Mouse (Mus musculus): ENCODE data around the gene Snx17.
"Not testable (repeated sequence)": the region's sequence is repeated elsewhere in the genome, so short reads cannot be mapped to it uniquely, and the experiment has no call there.

Gene Snx17

DNA sequence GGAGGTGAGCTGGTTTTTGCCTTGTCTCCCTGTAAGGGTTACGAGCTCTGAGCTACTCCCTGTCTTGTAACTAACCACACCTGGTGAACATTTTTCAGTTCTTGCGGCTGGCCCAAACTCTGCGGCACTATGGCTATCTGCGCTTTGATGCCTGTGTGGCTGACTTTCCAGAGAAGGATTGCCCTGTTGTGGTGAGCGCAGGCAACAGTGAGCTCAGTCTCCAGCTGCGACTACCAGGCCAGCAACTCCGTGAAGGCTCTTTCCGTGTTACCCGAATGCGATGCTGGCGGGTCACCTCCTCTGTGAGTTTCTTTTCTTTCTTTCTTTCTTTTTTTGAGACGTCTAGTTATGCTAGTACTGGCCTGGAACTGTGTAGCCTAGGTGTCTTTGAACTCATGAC, 4.0 kb downstream of the Snx17 start:
- no peak for DNase-seq (ENCODE audit: low spot score)

DNA sequence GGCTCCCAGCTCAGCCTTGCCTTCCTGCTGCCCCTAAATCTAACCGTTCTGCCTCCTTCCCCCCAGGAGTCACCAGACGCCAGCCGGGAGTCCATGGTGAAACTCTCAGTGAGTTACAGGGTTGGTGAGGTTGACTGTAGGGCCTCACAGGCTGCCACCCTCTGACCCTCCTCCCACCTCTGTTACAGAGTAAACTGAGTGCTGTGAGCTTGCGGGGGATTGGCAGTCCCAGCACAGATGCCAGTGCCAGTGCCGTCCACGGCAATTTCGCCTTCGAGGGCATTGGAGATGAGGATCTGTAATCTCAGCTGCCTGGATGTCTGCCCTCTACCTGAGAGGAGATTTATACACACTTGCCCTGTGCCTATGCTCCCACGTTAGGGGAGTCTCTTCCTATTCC, 5.1 kb downstream of the Snx17 start:
- DNase-seq (ENCODE audit: low spot score): no peak

DNA sequence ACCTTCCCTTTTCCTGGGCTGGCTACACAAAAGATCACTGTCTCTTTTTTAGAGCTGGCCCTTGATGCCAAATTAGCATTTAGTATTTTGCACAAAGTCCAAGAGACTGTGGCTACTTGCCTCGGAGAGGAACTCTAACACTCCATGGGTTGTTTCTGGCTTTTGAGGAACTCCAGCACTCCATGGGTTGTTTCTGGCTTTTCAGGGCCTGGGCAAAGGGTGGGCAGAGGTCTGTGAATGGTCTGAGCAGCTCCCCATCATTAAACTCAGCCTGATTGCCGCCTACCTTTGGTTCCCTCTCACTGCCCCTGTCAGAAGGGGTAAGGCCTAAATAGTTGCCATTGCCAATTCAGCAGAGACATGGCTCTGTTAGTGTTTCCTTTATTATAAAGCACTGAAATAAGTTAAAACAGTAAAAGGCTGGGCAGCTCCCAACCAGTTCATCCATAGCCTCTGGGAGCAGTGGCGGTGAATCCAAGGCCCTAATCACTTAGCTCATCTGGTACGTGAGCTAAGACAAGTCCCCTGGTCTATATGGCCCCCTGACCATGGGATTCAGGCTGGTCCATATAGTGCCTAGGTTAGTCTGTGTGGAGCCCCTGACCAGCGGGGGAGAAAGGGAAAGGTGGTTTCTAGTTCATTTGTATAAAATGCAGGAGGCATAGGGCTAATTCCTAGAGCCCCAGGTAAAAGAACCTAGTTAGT, 5.7 kb downstream of the Snx17 start:
- no peak for DNase-seq (ENCODE audit: low spot score)

DNA sequence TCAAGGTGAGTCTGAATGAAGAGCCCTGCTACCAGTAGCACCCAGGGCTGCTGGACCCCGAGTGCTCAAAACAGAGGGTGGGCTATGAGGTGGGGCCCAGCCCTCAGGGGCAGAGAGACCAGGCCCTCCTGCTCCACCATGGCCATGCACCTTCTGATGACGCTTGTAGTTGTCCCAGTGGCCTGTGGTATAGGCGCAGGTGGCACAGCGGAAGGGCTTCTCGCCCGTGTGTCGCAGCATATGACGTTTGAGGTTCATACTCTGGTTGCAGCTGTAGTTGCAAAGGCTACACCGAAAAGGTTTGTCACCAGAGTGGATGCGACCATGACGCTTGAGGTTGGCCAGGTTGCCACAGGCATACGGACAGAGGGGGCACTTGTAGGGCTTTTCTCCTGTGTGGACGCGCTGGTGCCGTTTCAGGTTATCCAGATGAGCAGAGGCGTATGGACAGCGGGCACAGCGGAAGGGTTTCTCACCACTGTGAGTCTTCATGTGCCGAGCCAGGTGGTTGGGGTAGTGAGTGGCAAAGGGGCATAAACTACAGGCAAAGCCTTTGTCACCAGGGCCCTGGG, 6.4 kb downstream of the Snx17 start:
- no peak for DNase-seq (ENCODE audit: low spot score)

DNA sequence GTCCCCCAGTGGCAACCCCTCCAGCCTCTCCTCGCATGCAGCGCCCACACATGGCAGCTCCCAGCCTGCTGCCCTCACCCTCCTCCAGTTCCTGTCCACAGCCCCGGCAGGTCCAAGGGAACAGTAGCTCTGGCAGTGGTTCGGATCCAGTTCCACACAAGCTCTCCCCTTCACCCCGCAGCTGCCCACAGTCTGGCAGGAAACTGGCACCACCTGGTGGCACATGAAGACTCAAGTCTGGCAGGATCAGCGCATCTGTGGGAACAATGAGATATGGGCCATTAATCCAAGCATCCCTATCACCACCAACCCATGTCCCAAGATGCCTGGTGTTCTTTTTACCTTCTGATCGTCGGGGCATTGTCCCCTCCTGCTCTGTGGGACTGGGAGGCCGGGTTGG, 6.9 kb downstream of the Snx17 start:
- DNase-seq (ENCODE audit: low spot score): peak; percentile 16

DNA sequence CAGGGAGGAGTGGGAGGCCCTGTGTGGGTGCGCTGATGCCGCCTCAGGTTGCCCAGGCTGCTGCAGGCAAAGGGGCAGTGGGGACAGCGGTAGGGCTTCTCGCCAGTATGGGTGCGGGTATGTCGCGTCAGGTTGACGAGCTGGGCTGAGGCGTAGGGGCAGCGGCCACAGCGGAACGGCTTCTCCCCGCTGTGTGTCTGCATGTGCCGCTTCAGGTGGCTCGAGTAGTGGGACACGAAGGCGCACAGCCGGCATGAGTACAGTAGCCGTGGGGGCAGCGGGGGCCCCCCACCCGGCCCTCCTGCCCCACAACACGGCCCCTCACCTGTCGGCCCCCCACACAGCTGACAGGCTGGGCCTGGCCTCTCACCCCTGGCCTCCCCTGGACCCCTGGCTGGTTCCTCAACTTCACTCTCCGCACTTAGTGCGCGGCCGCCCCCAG, 7.3 kb downstream of the Snx17 start:
- no peak for DNase-seq (ENCODE audit: low spot score)

DNA sequence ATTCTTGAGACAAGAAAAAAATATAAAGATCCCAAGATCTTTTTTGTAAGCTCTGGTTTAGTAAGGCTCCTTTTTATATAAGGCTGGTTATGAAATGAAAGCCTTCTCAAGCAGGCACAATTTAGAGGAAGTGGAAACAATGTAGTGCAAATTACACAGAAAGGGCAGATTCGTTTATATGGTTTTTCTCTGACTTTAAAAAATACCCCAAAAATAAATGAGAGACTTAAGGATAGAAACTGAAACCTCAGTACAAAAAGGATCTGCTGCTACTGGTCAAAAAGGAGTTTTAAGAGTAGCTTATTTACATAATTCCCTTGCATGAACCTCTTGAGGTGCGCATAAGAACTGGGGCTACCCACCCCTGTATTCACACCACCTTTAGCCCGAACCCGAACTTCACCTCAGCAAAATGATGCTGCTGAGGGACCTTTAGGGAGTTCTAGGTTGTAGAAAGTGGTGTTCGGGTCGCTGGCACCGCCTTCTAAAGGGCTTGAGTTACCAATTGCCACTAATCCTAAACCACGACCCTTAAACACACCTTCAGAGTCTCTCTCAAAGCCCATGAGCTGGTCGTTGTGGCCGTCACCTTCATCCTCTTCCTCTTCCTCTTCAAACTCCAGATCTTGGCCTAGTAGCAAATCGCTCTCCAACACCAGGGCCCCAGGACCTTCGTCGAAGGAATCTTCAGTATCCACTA, 8.2 kb downstream of the Snx17 start:
- DNase-seq (ENCODE audit: low spot score): no peak

DNA sequence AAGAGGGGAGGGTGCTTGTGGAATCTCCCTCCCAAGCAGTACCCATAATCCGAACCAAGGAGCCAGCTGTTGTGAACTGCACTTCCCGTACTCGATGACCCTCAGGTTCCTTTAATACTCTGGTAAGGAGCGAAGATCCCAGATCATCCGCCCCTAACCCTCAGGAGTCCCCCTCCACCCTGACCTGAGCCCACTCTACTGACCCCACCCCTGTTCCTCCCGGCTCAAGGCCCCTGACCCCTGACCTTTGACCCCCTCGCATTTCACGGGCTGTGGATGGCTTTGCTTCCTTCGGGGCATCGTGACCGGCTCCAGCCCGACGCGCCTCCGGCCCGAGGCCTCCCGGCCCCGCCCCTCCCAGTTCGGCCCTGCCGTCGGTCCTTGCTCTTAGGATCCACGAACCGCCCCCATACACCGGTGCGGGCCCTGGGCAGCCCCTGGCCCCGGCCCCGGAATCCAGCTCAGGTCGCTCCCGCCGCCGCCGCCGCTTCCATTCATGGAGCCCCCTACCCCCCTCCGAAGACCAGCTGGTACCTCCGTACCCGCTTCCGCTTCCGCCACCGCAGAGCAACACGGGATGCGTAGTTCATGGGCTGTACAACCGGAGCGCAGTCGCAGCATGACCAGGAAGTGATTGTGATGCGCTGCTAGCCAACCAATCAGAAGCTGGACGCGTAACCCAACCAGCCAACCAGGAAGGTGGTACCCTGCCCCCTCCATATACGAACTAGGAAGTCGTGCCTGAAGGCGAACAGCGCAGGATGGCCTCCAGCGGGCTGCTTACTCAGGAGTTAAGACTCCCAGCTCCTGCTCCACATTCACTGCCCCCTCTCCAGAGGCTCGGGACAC, 8.9 kb downstream of the Snx17 start, which contains the start of gene Zfp513:
Gene Zfp513 (minus strand): TSS at position 562 of the 849 bp plus-strand sequence.
- peak; percentile 99 for DNase-seq (ENCODE audit: low spot score)

DNA sequence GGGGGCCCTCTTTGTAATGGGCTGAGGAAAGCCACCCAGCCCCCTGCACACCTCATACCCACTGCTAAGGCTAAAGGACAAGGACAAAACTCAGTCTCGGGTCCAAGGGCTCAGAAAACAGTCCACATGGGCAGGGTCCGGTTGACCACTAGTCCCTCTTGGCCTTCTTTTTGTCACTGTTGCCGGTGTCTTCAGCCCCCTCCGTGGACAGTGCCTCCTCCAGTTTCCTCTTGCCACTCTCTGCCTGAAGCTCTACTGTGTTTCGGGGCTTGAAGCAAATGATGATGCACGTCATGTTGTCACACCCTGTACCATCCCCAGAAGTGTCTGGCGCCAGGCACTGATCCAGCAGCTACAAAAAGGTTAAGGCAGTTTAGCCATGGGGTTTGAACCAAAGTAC, 9.9 kb downstream of the Snx17 start:
- DNase-seq (ENCODE audit: low spot score): no peak

DNA sequence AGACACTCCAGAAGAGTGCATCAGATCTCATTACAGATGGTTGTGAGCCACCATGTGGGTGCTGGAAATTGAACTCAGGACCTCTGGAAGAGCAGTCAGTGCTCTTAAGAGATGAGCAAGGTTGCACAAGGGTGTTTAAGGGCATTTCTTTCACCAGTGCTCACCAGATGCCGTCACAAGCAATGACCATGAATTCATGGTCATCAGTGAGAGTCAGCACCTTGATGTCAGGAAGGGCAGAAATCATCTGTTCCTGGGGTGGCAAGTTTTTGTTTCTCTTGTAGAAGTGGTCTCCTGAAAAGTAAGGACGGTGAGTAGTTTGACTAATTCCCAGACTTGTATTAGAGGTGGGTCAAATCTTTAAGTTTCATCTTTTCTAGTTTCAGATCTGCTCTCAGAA, 10.8 kb downstream of the Snx17 start:
- DNase-seq (ENCODE audit: low spot score): no peak

DNA sequence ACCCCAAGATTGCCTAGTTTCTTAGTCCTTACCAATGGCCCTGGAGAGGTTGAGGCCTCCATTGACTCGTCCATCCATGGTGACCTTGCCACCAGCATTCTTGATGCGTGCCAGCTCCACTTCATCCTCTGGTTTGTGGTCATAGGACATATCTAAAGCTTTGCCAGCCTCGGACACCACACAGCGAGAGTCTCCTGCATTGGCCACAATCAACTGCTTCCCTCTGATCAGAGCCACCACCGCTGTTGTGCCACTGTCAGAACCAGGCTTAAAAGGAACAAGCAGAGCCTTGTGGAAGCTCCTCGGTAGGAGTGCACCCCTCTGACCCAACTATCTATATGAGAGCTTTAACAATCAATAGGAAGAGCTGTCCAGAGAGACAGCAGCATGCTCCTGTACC, 11.4 kb downstream of the Snx17 start:
- no peak for DNase-seq (ENCODE audit: low spot score)

DNA sequence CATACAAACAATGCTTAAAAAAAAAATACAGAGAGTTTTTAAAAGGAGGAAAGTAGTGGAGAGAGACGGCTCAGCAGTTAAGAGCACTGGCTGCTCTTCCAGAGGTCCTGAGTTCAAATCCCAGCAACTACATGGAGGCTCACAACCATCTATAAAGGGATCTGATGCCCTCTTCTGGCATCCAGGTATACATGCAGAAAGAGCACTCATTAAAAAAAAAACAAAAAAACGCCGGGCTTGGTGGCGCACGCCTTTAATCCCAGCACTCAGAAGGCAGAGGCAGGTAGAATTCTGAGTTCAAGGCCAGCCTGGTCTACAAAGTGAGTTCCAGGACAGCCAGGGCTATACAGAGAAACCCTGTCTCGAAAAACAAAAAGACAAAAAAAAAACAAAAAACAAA, 23.5 kb downstream of the Snx17 start:
- DNase-seq (ENCODE audit: low spot score): not testable (repeated sequence)

DNA sequence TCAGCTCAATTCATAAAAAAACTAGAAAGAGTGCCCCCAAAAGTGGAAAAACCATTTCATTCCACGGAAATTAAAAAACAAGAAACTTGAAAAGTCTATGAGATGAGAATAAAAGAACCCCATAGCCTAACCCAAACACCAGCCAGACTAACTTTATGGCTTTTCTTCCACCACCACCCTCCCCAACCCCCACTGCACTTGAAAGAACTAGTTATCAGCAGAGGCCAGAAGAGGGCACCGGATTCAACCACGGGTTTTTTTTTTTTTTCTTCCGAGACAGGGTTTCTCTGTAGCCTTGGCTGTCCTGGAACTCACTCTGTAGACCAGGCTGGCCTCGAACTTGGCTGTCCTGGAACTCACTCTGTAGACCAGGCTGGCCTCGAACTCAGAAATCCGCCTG, 25.3 kb downstream of the Snx17 start:
- DNase-seq (ENCODE audit: low spot score): no peak

DNA sequence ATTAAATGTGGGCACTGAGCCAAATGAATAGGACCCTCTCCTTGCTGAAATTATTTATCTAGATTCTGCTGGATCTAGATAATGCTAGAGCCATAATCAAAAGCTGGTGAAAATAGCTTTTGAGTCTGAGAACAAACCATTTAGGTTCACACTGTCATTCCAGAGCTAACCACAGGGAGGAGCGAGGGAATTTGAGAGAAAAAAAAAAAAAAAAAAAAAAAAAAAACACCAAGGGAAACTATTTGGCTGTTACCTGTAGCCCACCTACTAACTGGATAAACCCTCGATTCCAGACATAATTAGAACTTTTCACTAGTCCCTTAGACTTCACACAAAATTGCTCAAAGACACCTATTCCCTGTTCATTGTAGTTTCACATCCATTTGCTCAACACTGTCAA, 26.0 kb downstream of the Snx17 start:
- peak; percentile 53 for DNase-seq (ENCODE audit: low spot score)

DNA sequence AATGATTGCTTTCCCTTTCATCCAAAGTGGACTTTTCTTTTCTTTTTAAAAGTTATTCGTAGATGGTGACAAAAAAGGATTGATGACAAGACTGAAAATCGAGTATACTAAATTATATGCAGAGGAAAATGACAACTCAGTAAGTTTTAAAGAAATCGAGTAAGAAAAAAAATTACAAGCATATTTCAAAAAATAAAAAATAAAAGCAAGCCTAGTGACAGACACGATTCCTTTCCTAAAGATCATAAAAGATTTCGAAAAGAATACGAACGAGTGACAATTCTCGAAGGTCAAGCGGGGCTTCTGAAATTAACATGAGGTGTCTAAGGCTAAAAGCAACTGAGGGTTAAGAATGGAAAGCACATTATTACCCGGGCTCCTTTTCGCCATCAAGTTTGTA, 26.4 kb downstream of the Snx17 start:
- DNase-seq (ENCODE audit: low spot score): no peak

DNA sequence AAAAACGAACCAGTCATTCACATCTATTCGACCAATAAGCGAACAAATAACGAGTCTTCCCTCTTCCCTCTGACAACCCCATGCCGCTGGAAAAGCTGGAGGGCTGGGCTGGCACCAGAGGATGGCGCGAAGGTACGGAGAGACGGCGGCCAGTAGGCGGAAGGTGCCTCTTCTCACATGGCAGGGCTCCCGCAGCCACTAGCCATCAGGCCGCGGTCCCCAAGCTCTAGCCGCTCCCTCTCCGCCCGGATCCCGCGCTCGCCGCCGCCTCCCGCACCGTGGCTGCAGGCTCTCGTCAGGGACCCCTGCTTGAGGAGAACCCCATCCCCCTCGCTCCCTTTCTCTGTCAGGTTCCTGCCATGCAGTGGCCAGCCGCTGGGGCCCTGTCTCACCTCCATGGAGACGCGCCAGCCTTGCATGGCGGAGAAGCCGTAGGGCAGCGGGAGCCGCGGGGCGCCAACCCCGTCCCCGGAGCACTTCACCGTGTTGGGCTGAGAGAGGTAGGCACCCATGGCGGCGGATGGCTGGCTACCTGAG, 27.0 kb downstream of the Snx17 start:
- peak; percentile 67 for DNase-seq (ENCODE audit: low spot score)

DNA sequence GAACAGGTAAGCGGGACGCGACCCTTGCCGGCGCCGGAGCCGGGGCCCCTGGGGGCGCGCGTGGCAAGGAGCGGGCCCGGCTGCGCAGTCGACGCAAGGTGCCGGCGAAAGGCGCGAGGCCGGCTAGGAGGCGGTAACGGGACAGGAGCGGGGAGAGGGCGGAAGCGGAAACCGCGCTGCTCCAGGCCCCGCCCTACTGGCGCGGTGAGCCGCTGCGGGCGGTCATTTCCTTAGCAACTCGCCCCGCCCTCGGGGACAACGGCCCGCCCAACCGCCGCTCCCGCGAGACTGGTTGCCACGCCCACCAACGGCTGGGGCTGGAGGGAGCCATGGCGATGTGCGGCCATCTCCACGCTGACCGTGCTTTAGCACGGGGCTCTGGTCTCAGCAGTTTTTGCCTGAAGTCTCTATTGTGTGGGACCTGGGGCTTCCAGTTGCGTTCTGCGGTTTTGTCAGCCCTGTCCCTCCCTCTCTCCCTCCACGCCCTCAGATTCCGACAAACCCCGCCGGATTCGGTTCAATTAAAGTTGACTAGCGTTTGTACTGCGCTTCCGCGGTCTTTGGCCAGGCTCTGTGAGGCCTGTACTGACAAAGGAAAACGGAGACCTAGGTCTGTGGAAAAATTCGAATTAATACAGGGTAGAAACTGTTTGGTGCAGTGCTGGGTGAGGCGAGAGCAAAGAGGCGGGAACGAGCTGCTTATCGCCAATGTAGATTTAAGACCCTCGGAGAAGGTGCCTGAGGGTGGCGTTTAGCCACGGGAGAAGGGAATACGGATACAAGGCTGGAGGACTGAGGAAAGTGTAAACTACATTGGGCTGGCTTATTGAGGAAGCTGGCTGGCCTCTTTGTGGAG, 27.6 kb downstream of the Snx17 start, which contains the start of gene Ppm1g:
Gene Ppm1g (minus strand): TSS at position 240 of the 856 bp plus-strand sequence.
- peak; percentile 99 for DNase-seq (ENCODE audit: low spot score)

DNA sequence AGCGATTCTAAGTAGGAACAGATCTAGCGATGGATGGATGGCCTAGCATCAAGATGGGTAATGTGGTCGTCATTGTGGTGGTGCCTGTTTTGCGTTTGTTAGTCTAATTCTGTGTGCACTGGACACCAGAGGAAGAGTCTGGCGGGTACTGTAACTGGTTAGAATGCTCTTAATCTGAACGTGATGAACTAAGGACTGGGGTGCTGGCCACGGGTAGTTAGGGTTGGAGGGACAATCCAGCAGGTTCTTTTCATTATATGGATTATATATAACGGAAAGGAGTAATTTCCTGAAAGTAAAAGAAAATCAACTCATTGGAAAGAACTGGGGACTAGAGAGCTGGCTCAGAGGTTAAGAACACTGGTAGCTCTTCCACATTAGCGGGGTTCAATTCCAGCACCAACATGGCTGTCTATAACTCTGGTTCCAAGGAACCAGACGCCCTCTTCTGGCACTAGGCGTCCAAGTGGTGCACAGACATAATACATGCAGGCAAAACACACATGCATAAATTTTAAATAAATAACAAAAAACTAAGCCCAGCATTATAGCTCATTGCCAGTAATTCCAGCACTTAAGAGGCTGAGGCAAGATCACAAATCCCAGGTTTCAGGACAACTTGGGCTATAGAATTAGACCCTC, 28.4 kb downstream of the Snx17 start:
- DNase-seq (ENCODE audit: low spot score): peak; percentile 72

DNA sequence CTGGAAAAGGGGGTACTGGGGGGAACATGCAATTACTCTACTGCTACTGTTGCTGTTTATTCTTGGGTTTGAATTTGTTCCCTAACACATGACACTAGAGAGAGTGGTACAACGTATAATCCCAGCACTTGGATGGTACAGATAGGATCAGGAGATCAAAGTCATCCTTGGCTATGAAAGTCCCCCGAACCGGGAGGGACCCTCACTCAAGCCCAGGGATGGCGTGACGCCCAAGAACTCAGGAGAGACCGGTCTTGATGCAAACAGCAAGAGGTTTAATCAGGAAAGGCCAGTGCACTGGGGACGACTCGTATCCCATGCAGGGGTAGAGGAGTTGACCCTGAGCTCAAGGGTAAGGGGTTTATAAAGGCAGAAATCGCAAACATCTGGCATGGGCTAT, 29.7 kb downstream of the Snx17 start:
- no peak for DNase-seq (ENCODE audit: low spot score)

DNA sequence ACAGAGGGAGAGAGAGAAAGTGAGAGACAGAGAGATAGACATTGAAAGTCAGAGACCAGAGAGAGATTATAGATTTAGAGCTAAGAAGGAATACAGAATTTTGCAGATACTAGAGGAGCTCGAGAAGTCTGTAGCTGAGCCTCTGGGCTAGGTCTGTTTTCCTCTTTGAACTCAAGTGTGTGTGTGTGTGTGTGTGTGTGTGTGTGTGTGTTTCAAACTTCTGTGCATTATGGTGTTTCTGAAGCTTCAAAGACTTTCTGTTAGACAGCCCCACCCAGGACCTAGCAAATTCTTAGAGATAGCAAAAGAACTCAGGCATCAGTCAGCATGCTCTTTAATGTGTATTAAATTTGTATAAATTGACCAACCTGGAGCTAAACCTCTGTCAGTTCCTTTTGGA, 33.6 kb downstream of the Snx17 start:
- DNase-seq (ENCODE audit: low spot score): no peak

All from retina, embryonic 14.5 days (tissue).